Mouse (Mus musculus) testis, adult 2 months (tissue): Measurements from ENCODE around the gene Ptprd. TPM values are rescaled to one million over a fixed set of nuclear protein-coding genes. Genes with fewer than 3 reads are reported as not detected.

Experiments
- H3K27ac ChIP-seq: fragments of 200-500 bp; 2 replicates; pipeline ENCODE4 v1.5.1; 2012; ENCODE audit warnings: low read depth, low read length; ENCODE audit not compliant: control insufficient read depth, insufficient read depth
- H3K27me3 ChIP-seq: fragments of 200-500 bp; 2 replicates; pipeline ENCODE4 v1.6.1; 2012; ENCODE audit warnings: mild to moderate bottlenecking, low read length, moderate library complexity; ENCODE audit not compliant: control insufficient read depth, insufficient read depth
- H3K36me3 ChIP-seq: fragments of 200-500 bp; 2 replicates; pipeline ENCODE4 v1.6.1; 2012; ENCODE audit warnings: mild to moderate bottlenecking, low read length; ENCODE audit not compliant: control insufficient read depth, insufficient read depth
- H3K4me1 ChIP-seq: fragments of 200-500 bp; 2 replicates; pipeline ENCODE4 v1.6.1; 2012; ENCODE audit warnings: low read length; ENCODE audit not compliant: control insufficient read depth, insufficient read depth
- H3K4me3 ChIP-seq: fragments of 200-500 bp; 2 replicates; pipeline ENCODE4 v1.5.1; 2012; ENCODE audit warnings: low read depth, mild to moderate bottlenecking, low read length, moderate library complexity, mixed read lengths; ENCODE audit not compliant: control insufficient read depth
- CTCF ChIP-seq: fragments of 200-500 bp; IDR thresholded peaks from 2 replicates; pipeline ENCODE4 v1.5.1; 2012; ENCODE audit warnings: low read depth, mild to moderate bottlenecking, inconsistent platforms, low read length, moderate library complexity; ENCODE audit not compliant: control insufficient read depth, insufficient read depth, insufficient replicate concordance
- POLR2A ChIP-seq: fragments of 200-500 bp; IDR thresholded peaks from 2 replicates; pipeline ENCODE4 v1.6.1; 2012; ENCODE audit warnings: low read depth, mild to moderate bottlenecking, inconsistent platforms, low read length, moderate library complexity; ENCODE audit not compliant: control insufficient read depth
- polyA plus RNA-seq: library from polyadenylated mRNA; depleted of rRNA; stranded (reverse); fragments of >200 nt; gene quantifications from 2 replicates; pipeline ENCODE4 v1.2.3, GENCODE M21; 2012

The Ptprd gene
- polyA plus RNA-seq, 1 experiment, result 3.4 TPM

DNA sequence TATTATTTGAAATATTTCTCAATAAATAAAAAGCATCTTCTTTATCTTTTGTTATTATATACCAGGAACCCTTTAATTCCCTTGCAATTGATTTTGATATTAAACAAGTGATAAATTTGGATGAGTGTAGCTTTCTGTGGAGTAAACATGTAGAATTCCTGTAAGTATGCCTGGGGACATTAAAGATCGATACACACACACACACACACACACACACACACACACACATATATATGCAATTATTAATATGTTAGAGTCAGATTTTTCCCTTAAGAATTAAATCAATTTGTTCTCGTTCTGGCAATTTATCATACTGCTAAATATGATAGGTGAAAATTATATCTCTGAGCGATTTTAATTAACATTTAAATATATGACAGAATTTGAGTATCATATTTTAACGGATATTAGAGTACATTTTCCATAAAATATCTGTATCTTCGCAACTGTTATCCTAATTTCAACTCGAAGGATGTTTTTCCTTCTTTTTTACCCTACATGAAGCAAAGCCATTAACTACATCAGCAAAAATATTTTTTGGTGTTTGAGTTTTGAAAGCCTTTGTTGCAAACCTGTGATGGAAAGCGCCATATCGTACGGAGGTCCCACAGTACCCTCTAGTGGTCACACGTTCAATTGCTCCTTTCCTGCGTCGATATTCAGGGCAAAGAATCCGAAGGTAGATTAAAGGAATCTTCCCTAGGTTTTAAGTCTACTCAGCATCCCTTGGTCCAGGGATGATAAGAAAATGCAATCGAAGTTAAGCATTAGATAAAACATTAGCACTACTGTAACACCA, 653.2 kb downstream of the Ptprd start:
- no peak overlapping the region for H3K27ac ChIP-seq
- no peak overlapping the region for H3K4me3 ChIP-seq
- H3K4me1 ChIP-seq, result no peaks in the 10 kb centered on the region
- TF ChIP-seq POLR2A, result no peak
- TF ChIP-seq CTCF, result no peak; the same call in 1 of the 2 replicates
- no peaks in the 10 kb centered on the region for H3K27me3 ChIP-seq
- H3K36me3 ChIP-seq, result no peaks in the 10 kb centered on the region

GRCm38 (mm10) chr4:77555841-77556240, 655.9 kb downstream of the Ptprd start:
- TF ChIP-seq POLR2A, result no peak
- no peak for TF ChIP-seq CTCF
- H3K27ac ChIP-seq, result no peak overlapping the region
- no peak overlapping the region for H3K4me3 ChIP-seq
- no peaks in the 10 kb centered on the region for H3K4me1 ChIP-seq
- no peaks in the 10 kb centered on the region for H3K27me3 ChIP-seq
- no peaks in the 10 kb centered on the region for H3K36me3 ChIP-seq

GRCm38 (mm10) chr4:77537843-77538242, 673.9 kb downstream of the Ptprd start:
- H3K4me3 ChIP-seq, result no peak overlapping the region
- no peaks in the 10 kb centered on the region for H3K36me3 ChIP-seq
- no peaks in the 10 kb centered on the region for H3K4me1 ChIP-seq
- TF ChIP-seq CTCF (no peak), POLR2A (no peak)
- H3K27ac ChIP-seq, result no peak overlapping the region
- no peaks in the 10 kb centered on the region for H3K27me3 ChIP-seq

DNA sequence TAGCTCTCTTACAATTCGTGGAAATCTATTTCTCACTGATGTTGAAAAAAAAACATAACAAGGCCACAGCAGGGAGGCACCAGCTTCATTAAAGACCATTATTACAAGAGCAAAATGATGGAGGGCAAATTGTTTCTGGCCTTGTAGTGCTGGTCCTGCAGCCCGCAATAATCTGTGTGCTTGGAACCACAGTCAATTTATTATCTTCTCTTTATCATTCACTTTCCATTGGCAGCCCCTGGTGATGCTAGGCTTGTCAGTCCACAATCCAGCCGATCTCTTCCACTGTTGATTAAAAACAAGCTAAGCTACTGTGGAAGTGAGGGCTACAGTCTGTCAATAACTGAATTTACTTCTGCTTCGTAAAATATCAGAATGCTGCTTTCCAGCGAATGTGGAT, 674.4 kb downstream of the Ptprd start:
- H3K4me3 ChIP-seq, result no peak overlapping the region
- TF ChIP-seq POLR2A (no peak), CTCF (no peak)
- no peak overlapping the region for H3K27ac ChIP-seq
- H3K4me1 ChIP-seq, result no peaks in the 10 kb centered on the region
- H3K36me3 ChIP-seq, result no peaks in the 10 kb centered on the region
- no peaks in the 10 kb centered on the region for H3K27me3 ChIP-seq

- no peak for TF ChIP-seq POLR2A
- no peak for TF ChIP-seq CTCF
- H3K27ac ChIP-seq, result no peak overlapping the region
- H3K4me1 ChIP-seq, result no peaks in the 10 kb centered on the region
Measured at GRCm38 (mm10) chr4:77535601-77536000, 676.2 kb downstream of the Ptprd start.

DNA sequence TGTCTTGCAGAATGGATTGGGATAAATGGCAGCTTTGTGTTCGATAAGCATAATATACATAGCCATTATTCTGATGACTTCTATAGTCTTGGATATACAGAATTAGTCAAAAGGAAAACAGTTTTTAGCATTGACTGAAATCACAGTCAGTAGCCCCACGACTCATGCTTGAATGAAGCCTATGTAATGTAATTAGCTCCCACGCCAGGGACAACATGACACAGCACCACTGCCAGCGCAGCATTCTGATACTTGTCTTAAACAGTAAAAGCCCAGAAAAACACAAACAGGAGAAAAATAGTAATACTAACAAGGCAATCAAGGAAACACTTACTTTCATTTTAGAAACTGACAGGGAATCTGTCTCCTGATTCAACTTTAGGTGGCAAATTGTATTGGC, 677.2 kb downstream of the Ptprd start:
- no peak overlapping the region for H3K4me3 ChIP-seq
- H3K36me3 ChIP-seq, result no peaks in the 10 kb centered on the region
- H3K4me1 ChIP-seq, result no peaks in the 10 kb centered on the region
- TF ChIP-seq CTCF (no peak), POLR2A (no peak)
- no peaks in the 10 kb centered on the region for H3K27me3 ChIP-seq
- H3K27ac ChIP-seq, result no peak overlapping the region

More at GRCm38 (mm10) chr4:77535601-77536000, 676.2 kb downstream of the Ptprd start:
- H3K36me3 ChIP-seq, result no peaks in the 10 kb centered on the region
- no peaks in the 10 kb centered on the region for H3K27me3 ChIP-seq
- no peak overlapping the region for H3K4me3 ChIP-seq

- Histone ChIP-seq H3K27ac (no peak overlapping the region), H3K4me1 (no peaks in the 10 kb centered on the region), H3K27me3 (no peaks in the 10 kb centered on the region), H3K4me3 (no peak overlapping the region), H3K36me3 (no peaks in the 10 kb centered on the region)
- no peak for TF ChIP-seq POLR2A
- TF ChIP-seq CTCF, result no peak
Measured at GRCm38 (mm10) chr4:77519166-77519565, 692.6 kb downstream of the Ptprd start.
